Mouse (Mus musculus) T-cell, adult 2 months (primary cell): ENCODE data around the gene Cst6.
A peak's percentile ranks its signal among the peaks of the same experiment; 100 is the strongest.

Experiments
- DNase-seq: peaks from one replicate; pipeline ENCODE4 v3.0.0; 2022; ENCODE audit warnings: low spot score

Cst6 gene

DNA sequence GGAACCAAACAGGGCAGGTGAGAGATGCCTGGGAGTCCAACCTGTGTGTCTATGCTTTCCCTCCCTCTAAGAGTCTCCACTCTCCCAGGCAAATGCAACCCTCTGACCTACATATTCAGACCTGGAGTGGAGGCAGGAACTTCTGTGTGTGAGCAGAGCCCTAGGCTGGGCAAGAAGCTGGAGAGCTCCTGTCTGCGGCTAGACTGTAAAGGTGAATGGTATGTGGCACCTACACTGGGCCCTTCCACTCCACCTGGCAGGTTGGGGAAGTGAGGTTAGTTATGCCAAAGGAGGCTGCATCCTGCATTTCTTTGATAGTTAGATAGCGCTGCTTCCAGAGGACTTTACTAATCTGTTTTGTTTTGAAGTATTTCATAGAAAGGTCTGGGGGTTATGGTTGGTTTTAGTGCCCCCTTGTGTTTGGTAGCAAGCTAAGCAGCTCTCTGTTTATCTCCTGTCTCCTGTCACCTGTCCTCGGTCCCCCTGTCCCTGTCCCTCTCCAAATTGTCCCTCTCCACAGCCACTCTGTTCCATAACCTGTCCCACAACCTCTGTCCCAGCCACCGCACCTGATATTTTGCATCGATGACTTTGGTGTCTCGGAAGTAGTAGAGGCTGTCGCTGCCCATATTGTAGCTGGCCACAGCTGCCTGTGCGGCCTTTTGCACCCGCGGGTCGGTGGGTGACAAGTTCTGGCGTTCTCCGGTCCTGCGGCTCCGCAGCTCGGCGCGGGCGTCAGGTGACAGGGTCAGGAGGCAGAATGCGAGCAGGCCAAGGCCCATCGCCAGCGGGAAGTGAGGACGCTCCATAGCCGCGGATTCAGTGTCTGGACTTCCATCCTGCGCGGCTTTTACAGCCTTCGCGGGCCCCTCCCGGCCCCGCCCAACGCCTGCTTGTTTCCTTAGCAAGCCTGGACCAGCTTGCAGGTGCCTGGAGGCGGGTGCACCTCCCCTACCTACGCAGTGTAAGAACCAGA lies 560 bp downstream of the Cst6 start:
- peak; percentile 31 for DNase-seq

DNA sequence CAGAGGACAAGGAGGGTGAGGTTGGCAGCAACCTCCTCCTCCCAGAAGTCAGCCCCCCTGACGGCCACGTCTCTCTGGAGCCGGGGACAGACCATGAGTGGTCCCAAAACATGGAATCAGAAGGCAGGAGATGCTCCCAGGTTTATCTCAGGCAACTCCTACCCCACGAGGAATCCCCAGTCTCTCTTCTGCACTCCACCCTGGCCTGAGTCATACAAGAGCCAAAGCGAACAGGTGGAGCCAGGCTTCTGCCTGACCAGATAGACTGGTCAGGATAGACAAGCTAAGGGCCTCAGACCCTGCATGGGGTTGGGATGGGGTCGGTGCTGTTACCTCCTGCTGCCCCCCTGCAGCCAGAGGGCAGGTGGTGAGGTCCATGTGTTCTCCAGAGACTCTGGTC lies 1.3 kb downstream of the Cst6 start:
- no peak for DNase-seq

DNA sequence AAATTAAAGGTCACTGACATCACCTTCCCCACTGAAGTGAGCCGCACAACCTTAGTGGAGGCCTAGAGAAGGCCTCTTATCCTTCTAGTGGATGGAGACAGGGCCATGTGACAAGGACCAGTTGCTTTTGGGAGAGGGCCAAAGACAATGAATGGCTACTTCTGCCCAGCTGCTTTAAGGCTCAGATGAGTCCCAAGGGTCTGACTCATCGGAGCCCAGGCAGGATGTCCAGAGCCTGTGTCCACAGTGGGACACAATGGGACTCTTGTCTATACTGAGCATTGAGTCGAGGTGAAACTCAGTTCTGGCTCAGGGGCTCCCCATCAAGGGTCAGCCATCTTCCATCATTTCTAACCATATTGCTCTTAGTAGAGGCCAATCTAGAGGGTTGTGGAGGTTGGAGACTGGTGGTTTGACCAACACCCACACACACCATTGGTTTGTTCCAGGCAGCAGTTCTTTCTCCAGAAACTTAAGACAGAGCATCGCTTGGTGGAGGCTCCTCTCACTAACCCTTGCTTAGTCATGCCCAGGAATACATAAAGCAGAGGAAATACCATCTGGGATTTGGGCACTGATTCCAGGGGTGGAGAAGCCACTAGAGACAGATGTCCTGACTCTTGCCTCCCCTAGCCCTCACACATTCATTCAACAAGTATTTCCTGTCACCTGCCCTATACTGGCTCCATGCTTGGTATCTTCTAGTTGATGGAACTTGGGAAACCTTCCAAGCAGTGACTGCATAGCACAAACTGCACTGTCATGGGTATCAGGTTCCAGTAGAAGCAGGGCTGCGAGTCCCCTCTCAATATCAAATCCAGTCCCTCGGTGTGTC lies 3.9 kb downstream of the Cst6 start:
- DNase-seq = no peak

DNA sequence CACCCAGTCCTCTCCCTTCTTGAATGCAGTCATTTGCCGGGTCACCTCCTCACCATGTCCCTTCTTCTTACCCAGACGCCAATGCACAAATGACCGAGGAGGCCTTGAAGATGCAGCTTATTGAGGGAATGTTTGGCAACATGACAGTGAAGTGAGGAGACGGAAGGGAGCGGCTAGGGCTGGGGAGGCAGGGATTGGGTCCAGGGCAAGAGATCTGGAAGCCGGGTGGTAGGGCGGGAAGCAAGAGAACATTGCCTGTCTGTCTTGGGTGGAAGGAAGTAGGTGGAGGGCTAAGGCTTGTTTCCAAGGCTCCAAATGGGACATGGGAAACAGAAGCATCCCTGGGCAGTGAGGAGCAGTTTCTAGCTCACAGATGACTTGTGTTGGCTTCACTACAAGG lies 8.0 kb downstream of the Cst6 start:
- no peak for DNase-seq

DNA sequence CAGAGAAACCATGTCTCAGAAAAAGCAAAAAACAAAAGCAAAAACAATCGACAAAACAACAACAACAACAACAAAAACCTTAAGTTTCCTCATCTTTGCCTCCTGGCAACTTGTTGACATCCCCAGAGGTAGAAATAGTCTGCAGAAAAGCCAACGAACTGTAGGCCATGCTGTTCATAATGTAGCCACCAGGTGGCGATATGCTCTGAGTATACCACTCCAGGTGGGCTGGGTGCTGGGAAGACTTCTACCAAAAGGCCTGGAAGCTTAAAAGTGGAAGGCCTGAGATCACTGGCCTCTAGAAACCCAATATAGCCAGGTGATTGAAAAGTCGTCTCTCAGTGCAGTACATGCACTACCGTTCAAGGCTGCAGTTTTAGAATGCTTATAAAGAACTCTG lies 11.4 kb downstream of the Cst6 start:
- peak; percentile 67 for DNase-seq

DNA sequence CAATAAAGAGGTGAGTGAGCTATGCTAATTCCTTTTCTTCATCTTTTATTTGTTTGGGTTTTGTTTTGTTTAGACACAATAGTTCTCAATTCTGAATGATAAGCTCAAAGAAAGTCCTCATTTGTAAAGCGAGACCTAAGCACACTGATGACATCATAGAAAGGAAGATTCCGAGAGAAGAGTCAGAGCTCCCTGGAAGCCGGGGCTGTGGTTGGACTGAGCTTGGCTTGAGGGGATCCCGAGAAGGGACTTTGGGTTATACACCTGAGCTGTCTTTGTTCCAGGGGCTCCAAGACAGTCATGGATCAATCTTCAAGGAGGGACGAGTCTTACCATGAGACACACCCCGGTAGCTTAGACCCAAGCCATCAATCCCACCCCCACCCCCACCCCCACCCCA lies 13.9 kb downstream of the Cst6 start, which contains the start of gene Catsper1:
Gene Catsper1, plus strand, starts transcription at position 301 of the 400 bp plus-strand sequence.
- no peak for DNase-seq

DNA sequence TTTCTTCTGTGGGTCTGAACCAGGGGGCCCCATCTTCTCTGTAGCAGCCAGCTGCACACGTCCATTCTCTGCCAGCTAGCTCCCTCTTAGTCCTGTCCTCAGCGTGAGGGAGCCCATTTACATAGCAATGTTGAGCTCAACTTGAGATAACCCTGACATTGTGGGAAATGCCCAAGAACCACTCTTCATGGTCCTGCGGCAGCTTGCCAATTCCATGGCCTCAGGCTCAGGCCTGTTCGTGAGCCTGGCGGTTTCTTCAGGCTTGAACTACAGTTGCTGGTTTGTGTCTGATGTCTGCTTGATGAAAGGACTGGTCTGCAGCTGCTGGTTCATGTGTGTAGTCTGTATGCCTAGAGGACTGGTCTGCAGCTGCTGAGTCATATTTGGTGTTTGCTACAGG lies 14.6 kb downstream of the Cst6 start:
- no peak for DNase-seq

DNA sequence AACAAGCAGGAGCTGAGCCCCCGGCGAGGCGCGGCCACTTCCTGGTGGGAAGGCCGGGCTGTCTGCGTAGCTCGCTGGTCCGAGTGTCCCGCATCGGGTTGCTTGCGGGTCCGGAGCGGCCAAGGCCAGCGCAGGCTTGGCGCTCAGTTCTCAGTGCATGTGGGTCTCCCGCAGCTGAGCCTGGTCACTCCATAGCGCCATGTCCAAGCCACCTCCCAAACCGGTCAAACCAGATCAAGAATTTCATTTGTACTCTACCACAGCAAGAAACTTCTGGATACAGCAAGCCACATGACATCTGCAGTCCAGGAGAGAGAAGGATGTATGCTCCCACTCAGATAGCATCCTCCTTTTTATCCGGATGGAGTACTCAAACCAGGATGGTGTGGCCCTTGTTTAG lies 21.4 kb downstream of the Cst6 start:
- DNase-seq = no peak

DNA sequence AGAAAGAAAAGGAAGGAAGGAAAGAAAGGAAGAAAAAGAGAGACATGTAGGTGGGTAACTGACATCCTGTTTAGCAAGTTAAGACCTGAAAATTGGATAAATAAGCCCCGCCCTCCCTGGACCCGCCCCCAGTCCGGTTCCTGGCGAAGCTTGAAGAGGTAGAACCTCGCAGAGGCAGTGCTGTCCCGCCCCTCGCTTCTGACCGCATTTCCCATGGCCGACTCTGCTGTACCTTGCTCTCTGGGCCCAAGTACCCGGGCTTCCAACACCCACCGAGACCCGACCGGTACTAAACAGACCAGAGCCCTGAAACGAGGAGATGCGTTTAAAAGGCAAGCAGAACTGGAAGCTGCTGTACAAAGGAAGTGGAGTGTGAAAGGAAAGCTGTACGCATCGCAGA lies 25.6 kb downstream of the Cst6 start:
- DNase-seq = peak; percentile 64

DNA sequence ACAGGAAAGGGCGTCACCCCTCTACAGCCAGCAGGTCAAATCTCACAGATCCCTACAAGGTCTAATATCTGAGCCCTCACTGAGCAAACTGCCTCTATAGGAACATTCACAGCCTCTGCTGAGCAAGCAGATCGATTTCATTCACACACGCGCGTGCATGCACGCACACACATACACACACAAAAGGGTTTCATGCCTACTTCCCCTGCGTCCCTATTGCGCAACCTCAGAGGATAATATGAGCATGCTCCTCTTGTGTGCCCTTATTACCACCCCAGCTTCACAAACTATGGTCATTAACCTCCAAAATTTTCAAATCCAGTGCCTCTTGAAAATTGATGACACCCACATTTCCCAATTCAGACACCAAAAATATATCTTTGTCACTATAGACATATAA lies 36.2 kb downstream of the Cst6 start:
- DNase-seq = no peak

DNA sequence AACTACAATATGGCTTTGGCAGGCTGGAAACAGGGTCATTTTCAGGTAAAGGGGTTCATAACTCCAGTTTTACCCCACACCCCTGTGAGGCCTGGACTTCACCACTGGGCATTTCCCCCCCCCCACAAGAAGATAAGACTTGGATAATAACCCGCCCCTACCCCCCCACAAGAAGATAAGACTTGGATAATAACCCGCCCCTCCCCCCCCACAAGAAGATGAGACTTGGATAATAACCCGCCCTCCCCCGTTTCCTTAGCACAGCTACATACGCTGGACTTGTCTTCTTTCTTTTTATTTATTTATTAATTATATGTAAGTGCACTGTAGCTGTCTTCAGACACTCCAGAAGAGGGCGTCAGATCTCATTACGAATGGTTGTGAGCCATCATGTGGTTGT lies 40.3 kb downstream of the Cst6 start:
- DNase-seq = no peak

DNA sequence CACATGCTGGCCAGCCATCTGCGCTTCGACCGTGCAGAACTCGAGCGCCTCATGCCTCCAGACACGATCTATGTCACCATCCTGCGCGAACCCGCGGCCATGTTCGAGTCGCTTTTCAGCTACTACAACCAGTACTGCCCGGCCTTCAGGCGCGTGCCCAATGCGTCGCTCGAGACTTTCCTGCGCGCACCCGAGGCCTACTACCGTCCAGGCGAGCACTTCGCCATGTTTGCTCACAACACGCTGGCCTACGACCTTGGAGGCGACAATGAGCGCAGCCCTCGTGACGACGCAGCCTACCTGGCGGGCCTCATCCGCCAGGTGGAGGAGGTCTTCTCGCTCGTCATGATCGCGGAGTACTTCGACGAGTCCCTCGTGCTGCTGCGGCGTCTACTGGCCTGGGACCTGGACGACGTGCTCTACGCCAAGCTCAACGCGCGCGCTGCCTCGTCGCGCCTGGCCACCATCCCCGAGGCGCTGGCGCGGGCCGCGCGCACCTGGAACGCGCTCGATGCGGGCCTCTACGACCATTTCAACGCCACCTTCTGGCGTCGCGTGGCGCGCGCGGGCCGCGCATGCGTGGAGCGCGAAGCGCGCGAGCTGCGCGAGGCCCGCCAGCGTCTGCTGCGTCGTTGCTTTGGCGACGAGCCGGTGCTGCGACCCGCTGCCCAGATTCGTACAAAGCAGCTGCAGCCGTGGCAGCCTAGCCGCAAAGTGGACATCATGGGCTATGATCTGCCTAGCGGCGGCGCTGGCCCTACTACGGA lies 42.2 kb downstream of the Cst6 start:
- peak; percentile 27 for DNase-seq

DNA sequence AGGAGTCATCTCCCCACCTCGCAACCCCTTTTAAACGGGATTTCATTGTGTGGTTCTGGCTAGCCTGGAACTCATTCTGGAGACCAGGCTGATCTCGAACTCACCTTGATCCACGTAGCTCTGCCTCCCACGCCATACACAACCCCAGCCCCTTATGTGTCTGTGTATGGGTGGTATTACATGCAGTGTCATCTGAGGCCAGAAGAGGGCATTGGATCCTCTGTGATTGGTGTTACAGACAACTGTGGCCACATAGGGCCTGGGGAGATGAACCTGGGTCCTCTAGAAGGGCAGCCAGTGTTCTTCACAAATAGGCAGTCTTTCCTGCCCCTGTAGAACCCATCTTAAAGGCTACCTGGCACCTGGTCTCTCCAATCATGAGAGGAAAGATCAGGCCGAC lies 43.1 kb downstream of the Cst6 start:
- DNase-seq = no peak

DNA sequence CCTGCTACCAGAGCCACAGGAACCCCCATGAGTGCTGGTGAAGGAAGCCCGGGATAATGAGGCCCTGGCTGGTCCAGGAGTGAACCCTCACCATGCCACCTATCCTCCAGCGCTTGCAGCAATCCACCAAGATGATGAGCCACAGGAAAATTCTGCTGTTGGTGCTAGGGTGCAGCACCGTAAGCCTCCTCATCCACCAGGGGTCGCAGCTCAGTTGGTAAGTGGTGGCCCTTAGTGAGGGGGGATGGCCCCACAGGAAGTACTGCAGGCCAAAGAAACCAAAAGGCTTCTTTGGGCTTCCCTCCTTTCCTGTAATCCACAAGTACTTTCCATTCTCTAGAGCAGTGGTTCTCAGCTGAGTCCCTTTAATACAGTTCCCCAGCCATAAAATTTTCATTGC lies 46.9 kb downstream of the Cst6 start:
- peak; percentile 75 for DNase-seq

DNA sequence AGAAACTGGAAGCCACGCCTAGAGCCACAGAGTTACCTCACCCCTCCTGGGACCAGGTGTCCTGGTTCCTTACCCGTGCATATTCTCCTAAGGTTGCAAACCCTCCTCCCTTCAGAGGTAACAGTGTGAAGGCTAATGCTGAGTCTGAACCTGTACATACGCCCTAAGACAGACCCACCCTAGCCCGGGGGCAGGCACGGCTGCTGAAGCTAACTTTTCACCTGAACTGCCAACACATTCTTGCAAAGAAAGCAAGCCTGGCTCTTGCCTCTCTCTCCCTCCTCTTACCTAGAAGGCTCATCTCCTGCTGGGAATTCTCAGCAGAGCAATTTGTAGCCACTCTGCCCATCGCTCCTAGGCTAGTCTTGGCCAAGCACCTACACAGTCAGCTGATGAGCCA lies 48.8 kb downstream of the Cst6 start:
- no peak for DNase-seq

DNA sequence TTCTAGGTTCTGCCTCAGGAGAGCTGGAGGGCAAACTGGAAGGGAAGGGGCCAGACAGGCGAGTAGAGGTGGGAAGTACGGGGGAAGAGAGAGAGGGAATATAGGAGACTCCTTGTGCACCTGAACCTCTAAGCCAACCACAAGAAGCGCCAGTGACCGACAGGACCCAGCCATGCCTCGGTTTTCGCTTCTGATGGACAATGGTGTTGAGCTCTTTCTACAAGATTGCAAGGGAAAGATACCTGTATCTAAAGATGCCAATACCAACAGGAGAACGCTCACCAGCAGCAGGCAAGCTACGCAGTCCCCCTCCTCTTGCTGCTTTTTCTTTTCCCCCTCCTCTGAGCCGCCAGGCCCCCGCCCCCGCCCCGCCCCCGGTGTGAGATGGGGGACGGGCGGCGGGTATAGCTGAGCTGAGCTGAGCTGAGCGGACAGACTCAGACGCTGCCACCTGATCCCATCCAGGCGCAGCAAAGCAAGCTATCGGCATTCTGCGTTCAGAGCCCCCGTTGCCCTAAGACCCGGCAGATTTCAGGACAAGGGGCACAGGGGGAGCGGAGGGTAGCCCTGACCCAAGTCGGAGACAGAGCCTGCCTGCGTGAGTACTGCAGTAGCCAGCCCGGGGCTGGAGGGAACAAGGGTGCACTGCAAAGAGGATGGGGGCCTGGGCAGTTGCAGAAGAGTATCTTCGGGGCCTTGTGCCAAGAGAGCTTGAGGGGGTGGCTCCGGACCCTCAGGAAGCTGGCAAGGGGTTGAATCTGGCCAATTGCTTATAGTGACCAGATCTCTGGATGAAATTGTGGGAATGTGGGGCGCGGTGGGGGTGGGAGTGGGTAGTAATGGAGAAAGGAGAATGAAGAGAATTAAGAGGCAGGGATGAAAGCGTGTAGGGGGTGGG lies 51.2 kb downstream of the Cst6 start, which contains the start of gene Gal3st3:
Gene Gal3st3, plus strand, starts transcription at position 429 of the 898 bp plus-strand sequence.
- no peak for DNase-seq

DNA sequence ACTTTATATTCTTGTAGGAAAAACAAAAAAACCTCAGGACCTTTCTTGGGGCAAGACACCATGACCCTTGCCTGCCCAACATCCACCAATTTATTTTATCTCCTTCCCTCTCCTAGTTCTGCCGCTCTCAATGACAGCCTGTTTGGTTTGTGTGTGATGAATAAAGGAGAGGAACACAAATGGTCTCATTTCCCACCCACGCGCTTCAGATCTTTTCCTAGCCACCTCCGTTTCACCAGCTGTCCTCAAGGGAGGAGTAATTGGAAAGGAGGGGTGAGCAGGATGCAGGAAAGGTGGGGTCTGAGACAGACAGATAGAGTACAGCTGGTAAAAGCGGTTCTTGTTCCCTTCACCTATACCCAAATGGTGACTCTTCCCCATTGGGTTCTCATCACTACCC lies 52.7 kb downstream of the Cst6 start:
- DNase-seq = no peak

DNA sequence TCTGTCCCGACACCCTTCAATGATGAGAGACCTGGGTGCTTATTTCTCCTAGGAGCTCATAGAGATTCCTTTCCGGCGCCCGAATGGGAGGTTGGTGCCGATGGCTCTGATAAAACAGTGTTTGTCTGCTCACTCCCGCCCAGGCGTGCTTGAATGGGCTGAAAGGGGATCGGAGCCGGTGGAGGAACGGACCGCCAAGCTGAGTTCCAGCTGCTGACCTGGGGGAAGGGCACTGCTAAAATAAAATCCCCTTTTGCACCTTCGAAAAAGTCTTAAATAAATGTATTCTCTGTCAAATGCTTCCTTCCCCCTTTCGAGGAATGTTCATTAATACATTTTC lies 53.7 kb downstream of the Cst6 start:
- DNase-seq = no peak

DNA sequence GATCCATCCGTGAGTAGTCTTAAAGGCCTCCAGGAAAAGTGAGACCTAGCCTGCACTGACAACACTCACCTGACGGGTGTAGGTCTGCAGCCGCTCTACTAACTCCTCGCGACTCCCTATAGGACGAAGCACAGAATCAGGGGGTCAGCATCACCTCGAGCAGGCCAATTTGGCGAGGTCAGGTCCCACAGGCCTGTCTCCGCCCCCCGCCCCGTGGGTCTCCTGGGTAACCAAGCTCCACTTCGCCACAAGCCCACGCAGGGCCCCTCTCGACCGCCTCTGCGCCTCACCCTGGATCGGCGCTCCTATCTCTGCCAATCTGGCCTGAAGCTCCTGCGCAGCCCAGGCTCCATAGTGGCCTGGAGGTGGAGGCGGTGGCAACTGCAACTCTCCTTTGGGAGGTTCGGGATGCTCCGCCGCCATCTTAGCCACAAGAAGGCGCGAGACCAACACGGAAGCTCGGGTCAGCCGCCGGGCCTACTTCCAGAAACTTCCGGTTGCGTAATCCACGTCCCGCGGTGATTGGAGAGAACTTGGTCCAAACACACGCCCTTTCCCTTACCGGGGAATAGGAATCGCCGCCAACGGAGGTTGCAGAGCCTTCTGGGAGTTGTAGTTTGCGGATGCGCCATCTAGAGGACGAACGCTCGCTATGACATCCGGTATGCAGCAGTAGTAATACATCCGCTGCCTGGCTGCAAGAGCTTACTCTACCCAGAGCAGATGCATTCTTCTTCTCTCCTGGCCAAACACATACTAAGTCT lies 54.2 kb downstream of the Cst6 start, which contains the start of gene Sf3b2:
Gene Sf3b2, minus strand, starts transcription at position 484 of the 764 bp plus-strand sequence.
- peak; percentile 98 for DNase-seq
